Mouse (Mus musculus): ENCODE measurements around the gene Tango2.

Tango2 gene

DNA sequence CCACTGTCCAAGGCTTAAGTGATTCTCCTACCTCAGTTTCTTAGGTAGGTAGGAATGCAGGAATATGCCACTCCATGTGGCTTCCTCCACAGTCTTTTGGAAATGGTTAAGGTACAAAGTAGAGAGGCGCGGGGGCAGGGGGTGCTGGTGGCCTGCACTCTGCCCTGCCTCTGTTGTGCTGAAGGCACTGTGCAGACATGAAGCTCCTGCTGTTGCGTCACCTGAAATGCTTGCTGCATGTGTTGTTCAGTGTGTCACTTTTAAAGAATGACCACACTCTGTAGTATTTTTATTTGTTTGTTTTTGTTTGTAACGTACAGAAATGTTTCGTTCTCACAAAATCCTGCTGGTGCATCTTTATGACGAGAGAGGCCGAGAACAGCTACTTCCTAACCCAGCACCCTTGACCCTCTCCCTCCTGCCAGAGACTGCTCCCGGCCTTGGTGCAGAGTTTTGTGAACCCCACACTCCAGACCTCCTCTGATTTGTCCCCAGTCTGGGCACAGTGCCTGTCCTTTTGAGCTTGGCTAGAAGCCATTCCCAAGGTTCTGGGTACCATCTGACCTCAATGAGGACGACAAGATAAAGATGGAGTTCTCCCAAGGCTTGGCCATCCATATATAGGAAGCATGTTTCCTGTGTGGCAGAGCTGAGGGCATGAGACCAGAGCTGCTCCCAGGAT, 35.3 kb upstream of the Tango2 start:
- peak; percentile 40 for DNase-seq (ENCODE audit: low spot score)

DNA sequence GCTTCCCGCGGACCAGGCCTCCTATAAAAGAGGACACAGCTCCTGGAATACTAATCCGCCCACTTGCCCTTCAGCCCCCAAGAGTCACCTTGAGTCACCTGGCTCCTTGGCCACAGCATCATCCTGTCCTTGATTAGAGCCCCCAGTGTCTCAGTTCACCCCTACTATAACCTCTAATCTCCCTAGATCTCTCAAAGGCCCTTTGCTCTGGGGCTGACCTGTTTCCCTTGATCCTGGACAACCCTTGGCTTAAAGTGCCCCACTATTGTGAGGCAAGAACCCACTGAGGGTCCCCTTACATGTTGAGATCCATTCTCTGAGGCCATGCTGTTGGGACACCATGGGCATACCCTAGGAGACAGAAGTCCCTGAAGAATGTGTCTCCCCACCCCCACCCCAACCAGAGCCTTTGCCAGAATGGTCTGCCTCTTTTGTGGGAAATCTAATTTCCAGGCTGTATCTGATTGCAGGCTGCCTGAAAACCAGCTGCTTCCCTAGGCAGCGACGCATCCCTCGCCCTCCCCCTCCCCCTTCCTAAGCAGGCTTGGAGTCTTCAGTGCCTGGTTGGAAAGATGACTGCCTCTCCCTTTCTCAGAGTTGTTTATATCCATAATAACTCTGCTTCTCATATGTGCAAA, 33.8 kb upstream of the Tango2 start:
- DNase-seq (ENCODE audit: low spot score) = no peak

DNA sequence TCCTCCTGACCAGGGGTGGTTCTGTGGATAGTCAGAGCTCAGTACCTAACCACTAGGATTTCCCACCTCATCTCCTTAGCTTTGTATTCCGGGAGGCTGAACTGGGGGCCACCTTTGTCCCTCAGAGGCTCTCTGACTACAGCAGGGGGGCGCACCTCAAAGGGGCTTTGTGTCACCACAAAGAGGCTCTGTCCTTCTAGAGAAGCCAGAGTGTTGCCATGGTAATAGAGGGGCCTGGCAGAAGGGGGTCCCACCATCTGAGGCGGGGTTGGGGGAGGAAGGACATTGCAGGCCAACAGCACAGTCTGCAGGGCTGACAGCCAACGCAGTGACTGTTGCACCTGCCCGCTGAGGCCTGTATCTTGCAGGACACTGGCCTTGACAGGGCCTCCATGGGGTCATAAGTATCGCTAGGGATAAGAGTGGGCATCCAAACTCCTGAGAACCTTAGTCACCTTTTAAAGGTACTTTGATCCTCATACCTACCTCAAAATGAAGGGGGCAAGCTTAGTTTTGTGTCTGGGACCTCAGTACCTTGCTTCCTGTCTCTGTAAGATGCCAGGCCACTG, 32.7 kb upstream of the Tango2 start:
- peak; percentile 41 for DNase-seq (ENCODE audit: low spot score)

DNA sequence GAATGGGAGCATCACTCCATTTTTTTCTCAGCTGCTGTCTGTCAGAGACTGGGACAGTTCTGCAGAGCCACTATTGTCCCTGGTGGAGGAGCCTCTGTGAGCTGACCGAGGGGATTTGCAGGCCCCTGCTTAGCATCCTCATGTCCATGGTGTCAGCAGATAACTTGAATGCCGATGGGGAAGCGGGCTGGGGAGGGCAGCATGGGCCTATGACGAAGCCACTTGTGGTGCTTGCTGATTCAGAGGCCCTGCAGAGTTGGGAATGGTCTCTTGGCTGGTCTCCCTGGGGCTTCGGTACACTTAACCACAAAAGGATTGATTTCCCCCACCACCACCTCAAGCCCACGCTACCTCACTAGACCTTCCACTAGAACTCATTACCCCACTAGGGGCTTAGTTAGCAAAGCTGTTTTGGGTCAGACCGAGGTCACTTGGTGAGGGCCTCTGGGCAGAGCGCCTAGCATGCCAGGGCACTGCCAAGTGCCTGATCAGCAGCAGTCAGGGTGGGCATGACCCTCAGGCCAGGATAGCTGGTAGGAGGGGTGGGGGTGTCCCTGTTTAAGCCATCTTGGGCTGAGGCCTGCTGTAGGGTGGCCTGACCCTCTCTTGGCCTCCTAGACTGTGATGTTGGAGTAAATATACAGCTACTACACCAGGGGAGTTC, 31.6 kb upstream of the Tango2 start:
- no peak for DNase-seq (ENCODE audit: low spot score)

DNA sequence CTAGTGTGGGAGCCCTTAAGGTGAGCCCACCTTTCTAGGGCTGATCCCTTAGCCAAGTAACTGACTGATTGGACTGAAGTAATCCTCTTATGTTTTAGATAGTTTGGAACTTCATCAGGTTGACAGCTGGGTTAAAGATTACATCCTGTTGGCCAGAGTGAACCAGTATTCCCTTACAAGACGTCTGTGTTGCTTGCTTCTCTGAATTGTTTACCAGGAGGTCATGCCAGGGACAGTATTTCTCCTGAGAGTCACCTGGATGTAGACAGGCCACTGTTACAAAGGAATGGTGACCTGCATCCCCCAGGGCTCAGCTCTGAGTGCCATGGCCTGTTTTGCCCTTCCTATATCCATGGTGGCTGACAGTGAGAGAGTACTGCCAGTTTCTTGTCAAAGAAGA, 30.6 kb upstream of the Tango2 start:
- no peak for DNase-seq (ENCODE audit: low spot score)

DNA sequence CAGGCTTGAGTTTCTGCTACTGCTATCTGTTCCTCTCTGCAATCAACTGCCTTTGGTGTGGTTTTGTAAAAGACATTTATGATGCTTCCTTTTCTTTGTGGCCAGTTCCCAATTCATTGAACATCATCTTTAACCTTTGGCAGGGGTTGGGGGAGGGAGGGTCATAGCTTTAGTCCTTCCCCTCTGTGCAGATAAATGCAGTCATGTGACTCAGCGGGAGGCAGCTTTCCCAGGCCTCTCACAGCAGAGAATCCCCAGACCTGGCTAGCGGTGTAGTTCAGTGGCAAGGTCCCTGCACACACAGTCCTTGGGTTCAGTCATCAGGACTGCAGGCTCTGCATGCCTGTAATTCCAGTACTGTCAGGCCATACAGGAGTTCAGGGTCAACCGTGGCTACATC, 29.3 kb upstream of the Tango2 start:
- no peak for DNase-seq (ENCODE audit: low spot score)

DNA sequence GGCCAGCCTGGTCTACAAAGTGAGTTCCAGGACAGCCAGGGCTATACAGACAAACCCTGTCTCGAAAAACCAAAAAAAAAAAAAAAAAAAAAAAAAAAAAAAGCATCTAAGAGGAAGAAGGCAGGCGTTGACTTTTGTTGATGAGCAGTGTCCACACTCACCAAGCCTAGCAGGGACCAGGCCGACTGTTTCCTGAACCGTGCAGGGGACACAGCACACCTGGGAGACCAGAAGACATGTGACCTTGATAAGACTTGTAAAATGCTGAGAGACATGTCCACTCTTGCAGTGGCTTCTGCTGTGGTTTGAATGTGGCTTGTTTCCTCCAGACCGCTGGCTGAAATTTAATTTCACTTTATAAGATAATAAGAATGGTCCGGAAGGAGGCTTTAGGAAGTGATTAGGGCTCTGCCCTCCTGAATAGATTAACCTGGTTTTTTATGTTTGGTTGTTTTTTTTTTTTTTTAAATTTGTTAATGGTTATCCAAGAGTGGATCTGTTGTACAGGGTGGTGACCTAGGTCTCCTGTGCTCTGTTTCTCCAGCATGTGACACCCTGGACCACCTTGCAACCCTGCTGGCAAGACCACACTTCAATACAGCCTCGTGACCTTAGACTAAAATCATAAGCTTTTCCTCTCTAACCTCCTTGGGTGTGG, 28.5 kb upstream of the Tango2 start:
- DNase-seq (ENCODE audit: low spot score) = no peak

DNA sequence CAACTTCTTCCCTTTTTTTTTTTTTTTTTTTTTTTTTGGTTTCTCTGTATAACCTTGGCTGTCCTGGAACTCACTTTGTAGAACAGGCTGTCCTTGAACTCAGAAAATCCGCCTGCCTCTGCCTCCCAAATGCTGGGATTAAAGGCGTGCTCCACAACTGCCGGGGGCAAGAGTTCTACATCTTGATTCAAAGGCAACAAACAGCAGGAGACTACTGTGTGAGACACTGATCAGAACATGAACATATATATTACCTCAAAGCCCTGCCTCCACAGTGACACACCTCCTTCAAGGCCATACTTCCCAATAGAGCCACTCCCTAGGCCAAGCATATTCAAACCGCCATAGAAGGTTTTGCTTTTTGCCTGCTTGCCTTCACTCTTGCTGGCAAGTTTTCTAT, 25.7 kb upstream of the Tango2 start:
- DNase-seq (ENCODE audit: low spot score) = no peak

DNA sequence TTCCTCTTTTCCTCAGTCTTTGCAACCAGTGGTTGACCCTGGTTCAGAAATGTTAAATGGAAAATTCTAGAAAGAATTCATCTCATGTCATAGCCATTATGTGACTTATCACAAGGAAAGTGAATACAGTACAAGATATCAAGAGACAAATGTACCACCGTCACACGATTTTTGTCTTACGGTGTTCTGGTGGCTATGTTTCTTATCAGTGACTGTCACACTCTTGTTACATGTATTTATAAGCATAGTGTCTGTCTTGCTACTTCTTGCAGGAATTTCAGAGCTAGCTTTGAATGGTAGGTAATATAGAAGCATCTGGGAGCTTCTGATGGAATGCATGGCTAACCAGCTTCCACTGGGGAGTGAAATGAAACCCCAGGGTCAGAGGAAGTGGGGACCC, 22.3 kb upstream of the Tango2 start:
- DNase-seq (ENCODE audit: low spot score) = no peak

DNA sequence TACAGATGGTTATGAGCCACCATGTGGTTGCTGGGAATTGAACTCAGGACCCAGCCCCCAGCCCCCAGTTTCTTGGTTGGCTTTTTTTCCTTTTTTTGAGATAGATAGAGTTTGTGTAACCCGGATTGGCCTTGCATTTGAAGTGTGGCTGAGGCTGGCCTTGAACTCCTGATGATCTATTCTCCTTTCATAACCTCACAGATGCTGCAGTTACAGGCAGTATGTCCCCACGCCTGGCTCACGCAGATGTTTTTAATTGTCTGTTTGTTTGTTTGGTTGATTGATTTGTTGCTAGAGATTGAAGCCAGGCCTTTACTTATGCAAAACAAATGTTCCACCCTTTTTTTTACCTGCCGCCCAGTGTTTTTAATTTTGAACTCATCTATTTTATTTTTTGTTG, 18.9 kb upstream of the Tango2 start:
- DNase-seq (ENCODE audit: low spot score) = no peak

DNA sequence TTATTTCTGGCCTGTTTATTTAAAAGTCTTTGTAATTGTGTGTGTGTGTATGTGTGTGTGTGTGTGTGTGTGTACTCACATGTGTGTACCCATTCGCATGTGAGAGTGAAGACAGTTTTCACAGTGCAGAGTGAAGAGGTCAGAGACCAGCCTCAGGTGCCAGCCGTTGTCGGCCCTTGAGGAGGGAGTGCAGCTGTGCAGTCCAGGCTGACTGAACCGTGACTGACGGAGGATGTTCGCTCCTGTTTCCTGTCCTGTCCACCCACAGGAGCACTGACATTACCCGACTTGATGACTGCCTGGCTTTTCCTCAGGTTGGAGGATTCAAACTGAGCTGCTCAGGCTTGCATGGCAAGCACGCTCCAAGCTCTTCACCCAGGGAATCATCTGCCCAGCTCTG, 15.0 kb upstream of the Tango2 start:
- DNase-seq (ENCODE audit: low spot score) = no peak

DNA sequence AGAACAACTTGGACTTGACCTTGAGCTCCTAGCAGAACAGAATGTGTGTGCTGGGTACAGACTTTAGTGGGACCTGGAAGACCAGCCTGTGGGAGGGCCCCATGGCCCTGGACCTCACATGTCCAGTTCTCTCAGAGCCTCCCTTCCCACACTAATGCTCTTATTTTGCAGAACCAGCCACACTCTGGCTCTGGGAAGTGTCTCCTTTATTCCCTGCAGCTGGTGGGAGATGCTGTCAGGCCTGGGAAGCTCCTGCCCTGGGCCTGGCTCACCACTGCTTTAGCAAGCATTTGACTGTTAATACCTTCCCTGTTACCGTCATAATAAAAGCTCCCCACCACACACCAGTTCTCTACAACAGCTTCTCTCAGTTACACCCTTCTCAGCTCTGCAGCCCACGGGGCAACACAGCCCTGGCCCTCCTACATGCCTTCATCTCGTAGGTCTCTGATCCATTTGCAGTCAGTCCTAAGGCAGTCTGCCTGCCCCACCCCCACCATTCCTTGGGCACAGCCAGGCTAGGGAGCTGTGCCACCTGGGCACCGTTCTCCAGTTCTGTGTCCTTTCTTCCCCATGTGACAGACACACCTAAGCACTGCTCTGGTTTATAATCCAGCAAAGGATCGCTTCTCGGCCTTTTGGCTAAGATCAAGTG, 12.4 kb upstream of the Tango2 start:
- DNase-seq (ENCODE audit: low spot score) = no peak

DNA sequence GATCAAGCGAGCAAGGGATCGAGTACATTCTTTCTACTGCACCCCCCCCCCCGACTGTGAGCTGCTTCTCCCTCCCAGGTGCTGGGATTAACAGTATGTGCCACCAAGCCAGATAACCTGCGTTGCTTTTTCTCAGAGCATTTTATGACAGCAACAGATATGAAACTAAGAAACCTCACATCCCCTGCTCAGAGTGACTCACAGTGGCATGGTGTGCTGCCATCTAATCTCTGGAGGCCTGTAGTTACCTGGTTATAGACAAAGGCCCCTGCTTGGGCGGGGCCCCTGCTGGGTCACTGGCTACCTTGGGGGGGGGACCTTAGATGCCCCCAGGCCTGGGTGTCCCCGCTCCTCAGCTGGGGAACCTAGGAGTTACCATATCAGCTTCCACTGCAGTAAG, 10.1 kb upstream of the Tango2 start:
- no peak for DNase-seq (ENCODE audit: low spot score)

DNA sequence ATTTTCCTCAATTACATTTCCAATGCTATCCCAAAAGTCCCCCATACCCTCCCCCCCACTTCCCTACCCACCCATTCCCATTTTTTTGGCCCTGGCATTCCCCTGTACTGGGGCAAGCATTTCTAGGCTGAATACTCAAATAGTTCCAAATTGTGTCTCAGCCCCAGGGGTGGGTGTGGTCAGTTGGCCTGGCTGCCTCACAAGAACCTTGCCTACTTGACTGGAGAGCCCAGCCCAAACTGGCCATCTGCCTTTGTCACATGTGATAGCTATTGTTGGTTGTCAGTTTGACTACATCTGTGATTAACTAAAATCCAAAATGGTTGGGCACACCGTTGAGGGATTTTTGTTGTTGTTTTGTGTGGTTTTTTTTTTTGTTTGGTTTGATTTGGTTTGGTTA, 9.1 kb upstream of the Tango2 start:
- DNase-seq (ENCODE audit: low spot score) = no peak

DNA sequence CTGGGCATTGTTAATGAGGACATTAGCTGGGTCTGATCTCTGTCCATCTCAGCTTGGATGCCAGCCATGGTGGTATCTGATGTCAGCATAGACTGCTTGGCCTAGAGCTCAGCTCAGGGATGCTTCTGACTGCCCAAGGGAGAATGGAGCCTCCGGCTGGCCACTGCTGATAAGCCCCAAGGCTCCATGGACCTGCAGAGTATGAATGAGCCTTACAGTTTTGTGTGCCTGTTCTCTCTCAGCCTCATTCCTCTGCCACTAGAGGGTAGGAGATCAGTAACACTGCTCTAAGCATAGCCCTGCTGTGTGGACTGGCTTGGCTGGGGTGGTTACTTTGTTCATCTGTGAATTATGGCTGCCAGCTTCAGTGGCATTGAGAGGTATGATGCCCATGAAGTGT, 5.2 kb upstream of the Tango2 start:
- no peak for DNase-seq (ENCODE audit: low spot score)

DNA sequence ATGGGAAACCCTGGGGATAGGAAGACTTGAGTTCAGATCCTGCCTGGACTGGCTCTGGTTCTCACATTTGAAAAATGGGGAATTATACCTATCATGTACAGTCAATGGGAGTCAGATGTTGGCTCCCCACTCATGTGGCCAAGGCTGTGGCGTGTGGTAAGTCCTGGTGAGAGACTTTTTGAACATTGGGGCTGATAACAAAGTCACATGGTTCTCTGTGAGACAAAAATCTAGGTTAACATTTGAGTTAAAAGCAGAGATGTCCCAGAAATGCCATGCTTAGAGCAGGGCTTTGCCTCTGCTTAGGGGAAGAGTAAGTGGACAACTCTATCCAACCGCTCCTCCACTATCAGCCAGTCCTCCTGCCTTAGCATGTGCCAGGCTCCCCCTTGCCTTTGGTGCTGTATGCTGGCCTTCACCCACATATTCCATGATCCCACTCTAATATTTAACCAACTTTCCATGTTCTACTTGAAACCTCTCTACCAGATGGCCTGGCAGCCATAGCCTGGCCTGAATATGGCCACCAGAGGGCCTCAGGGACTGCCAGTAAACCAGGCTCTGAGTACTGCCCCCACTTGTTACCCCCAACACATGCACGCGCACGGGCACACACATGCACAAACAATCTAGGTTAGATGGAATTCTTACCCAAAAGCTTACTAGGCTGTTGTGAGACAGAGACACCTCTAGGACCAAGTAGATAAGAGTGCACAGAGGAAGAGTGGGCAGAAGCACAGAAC, 3.6 kb upstream of the Tango2 start:
- peak; percentile 62 for DNase-seq (ENCODE audit: low spot score)

DNA sequence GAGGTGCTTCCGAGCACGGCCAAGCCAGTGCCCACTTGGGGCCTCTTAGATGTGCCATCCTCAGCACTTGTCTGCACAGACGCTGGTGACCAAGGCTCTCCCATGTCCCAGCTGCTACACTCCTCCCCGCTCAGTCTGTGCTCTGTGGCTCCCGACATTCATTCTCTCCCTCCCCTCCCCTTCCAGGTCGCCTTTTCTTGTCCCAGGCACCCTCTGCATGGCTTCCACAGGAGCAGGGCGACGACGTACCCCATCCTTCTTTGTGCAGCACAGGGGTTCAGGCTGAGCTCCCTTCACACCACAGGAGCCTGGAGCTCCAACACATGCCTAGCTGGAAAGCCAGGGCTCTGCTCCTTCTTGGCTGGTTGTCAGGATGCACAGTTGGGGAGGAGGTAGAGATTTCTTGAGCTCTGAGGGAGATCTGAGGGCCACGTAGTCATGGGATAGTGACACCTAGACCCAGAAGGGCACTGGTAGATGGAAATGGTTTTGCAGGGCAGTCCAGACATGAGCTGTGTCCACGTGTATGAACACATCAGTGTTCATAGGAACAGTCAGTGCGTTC, 1.9 kb upstream of the Tango2 start:
- no peak for DNase-seq (ENCODE audit: low spot score)

DNA sequence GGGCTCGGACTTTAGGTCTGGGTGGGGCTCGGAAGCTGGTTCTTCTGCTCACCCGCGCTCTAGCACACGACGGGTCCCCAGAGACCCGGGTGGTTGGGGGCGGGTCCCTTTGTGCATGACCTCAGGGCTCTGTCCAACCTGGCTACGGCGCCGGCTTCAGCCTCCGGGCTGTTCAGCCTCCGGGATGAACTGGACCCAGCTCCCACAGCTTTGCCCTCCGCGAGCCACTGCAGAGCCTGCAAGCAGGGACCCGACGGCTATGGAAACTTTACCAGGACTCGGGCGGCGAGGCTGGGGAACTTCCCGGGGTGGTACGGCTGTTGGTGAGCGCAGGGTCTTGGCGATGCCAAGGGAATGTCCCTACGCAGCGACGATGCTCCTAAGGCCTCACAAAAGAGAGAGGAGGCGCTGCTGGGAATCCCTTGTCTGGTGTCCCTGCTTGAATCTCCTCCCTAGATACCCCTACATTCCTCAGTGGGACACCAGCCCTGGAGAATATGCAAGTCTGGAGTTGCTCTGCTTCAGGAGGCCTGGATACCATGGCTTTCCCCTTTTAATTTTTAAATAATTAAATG, 785 bp upstream of the Tango2 start:
- DNase-seq (ENCODE audit: low spot score) = peak; percentile 71

DNA sequence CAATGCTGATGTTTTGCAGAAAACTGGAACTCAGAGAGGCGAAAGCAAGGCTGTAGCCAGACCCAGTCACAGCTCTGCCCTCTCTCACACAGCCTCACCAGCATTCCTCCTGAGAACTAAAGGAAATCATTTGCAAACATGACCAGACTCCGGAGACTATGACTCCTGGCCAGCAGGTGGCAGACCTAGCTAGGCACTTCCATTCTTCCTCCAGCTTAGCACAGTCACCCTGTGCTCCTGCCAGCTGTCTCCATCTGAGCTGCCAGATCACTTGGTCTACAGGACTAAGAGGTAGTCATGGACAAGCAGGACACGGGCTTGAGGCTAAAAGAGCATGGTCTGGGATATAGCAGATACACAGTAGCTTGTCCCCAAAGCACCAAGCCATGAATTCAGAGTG, 2.7 kb downstream of the Tango2 start:
- DNase-seq (ENCODE audit: low spot score) = peak; percentile 90

DNA sequence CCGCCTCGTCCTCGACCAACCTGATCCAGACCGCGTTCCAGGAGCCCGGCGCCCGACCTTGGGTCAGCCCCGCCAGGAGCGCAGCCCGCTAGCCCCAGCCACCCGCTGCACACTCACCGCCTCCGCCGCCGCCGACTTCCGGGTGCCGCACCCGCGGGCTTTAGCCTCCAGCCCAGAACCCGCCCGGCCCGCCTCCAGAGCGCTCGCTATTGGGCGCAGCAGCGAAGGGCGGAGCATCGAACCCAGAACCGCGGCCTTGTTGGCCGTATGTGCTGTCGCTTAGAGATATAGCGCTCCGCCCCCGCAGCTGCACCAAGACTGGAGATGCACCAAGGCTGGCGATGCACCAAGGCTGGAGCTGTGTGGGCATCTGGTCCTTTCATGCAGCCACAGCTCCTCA, 4.1 kb downstream of the Tango2 start:
- peak; percentile 97 for DNase-seq (ENCODE audit: low spot score)
